Mouse (Mus musculus) forebrain, embryonic 12.5 days (tissue): Measurements from ENCODE around the gene Jun. TPM values are rescaled to one million over a fixed set of nuclear protein-coding genes. Genes with fewer than 3 reads are reported as not detected.
A peak's percentile ranks its signal among the peaks of the same experiment; 100 is the strongest.

ENCODE experiments used
- ATAC-seq: fragments of 200-750 bp; cut with Nextera tagmentation; 2 replicates; pipeline ENCODE4 v1.8.0; 2017; ENCODE audit warnings: moderate TSS enrichment; ENCODE audit not compliant: low FRiP score
- H3K27ac ChIP-seq: fragments of 300-500 bp; sonication (generic); 2 replicates; pipeline ENCODE4 v1.5.1; 2016; ENCODE audit warnings: mild to moderate bottlenecking
- H3K27me3 ChIP-seq: fragments of 300-500 bp; sonication (generic); 2 replicates; pipeline ENCODE4 v1.6.1; 2016; ENCODE audit warnings: mild to moderate bottlenecking
- H3K36me3 ChIP-seq: fragments of 300-500 bp; sonication (generic); replicated peaks from 2 replicates; pipeline ENCODE4 v1.6.1; 2016; ENCODE audit warnings: mild to moderate bottlenecking
- H3K4me1 ChIP-seq: fragments of 300-500 bp; sonication (generic); 2 replicates; pipeline ENCODE4 v1.6.1; 2016
- H3K4me2 ChIP-seq: fragments of 300-500 bp; sonication (generic); 2 replicates; pipeline ENCODE4 v1.6.1; 2016; ENCODE audit warnings: mild to moderate bottlenecking, moderate library complexity
- H3K4me3 ChIP-seq: fragments of 300-500 bp; sonication (generic); replicated peaks from 2 replicates; pipeline ENCODE4 v1.5.1; 2016; ENCODE audit warnings: mild to moderate bottlenecking
- H3K9ac ChIP-seq: fragments of 300-500 bp; sonication (generic); 2 replicates; pipeline ENCODE4 v1.6.1; 2016; ENCODE audit warnings: mild to moderate bottlenecking
- H3K9me3 ChIP-seq: fragments of 300-500 bp; sonication (generic); 2 replicates; pipeline ENCODE4 v1.6.1; 2016
- WGBS: fragments of 180-500 bp; shearing (Covaris S2); methylation state at CpG from one replicate; pipeline ENCODE4 v1.1.7; 2016; 5-methylcytosine and 5-hydroxymethylcytosine counted together
- polyA plus RNA-seq: library from polyadenylated mRNA; unstranded; fragments of >200 nt; fragmentation: Nextera tagmentation; extraction: Ambion mirVana; gene quantifications from 2 replicates; pipeline ENCODE4 v1.2.1, GENCODE M21; 2016

Jun gene
- polyA plus RNA-seq, 1 experiment from 2014 or later, result 101 TPM

- Histone ChIP-seq H3K36me3 (no peaks in the 10 kb centered on the region), H3K4me2 (no peak overlapping the region), H3K4me3 (no peak overlapping the region), H3K27ac (no peak overlapping the region), H3K9ac (no peak overlapping the region), H3K4me1 (0 out of 2 replicates have a peak, but pooled peaks cover 3% of the 10 kb centered on the region), H3K27me3 (no peaks in the 10 kb centered on the region), H3K9me3 (no peaks in the 10 kb centered on the region)
- 82% methylated on average over 4 of the region's 4 CpGs for WGBS
- ATAC-seq, result no peak
These were observed 39.5 kb upstream of the Jun start for GRCm38 (mm10) chr4:95091536-95091935.

GRCm38 (mm10) chr4:95089968-95090367 lies 37.9 kb upstream of the Jun start:
- Histone ChIP-seq H3K4me1 (0 out of 2 replicates have a peak, but pooled peaks cover 3% of the 10 kb centered on the region), H3K36me3 (no peaks in the 10 kb centered on the region), H3K9ac (no peak overlapping the region), H3K27me3 (no peaks in the 10 kb centered on the region), H3K4me3 (no peak overlapping the region), H3K9me3 (no peaks in the 10 kb centered on the region), H3K27ac (no peak overlapping the region), H3K4me2 (no peak overlapping the region)
- no peak for ATAC-seq

GRCm38 (mm10) chr4:95089053-95089452 lies 37.0 kb upstream of the Jun start:
- Histone ChIP-seq H3K4me3 (no peak overlapping the region), H3K4me2 (no peak overlapping the region), H3K27me3 (no peaks in the 10 kb centered on the region), H3K36me3 (no peaks in the 10 kb centered on the region), H3K9ac (no peak overlapping the region), H3K9me3 (no peaks in the 10 kb centered on the region), H3K4me1 (0 out of 2 replicates have a peak, but pooled peaks cover 3% of the 10 kb centered on the region), H3K27ac (no peak overlapping the region)
- ATAC-seq, result no peak
- 96% methylated on average over 5 of the region's 5 CpGs for WGBS

GRCm38 (mm10) chr4:95083957-95084356 lies 31.9 kb upstream of the Jun start:
- Histone ChIP-seq H3K4me3 (no peak overlapping the region), H3K27ac (no peak overlapping the region), H3K9ac (no peak overlapping the region), H3K9me3 (no peaks in the 10 kb centered on the region), H3K4me1 (peaks cover 7% of the 10 kb centered on the region; the same call in 1 of the 2 replicates), H3K27me3 (0 out of 2 replicates have a peak, but pooled peaks cover 4% of the 10 kb centered on the region), H3K4me2 (no peak overlapping the region), H3K36me3 (no peaks in the 10 kb centered on the region)
- 93% methylated on average over 8 of the region's 8 CpGs for WGBS
- no peak for ATAC-seq

DNA sequence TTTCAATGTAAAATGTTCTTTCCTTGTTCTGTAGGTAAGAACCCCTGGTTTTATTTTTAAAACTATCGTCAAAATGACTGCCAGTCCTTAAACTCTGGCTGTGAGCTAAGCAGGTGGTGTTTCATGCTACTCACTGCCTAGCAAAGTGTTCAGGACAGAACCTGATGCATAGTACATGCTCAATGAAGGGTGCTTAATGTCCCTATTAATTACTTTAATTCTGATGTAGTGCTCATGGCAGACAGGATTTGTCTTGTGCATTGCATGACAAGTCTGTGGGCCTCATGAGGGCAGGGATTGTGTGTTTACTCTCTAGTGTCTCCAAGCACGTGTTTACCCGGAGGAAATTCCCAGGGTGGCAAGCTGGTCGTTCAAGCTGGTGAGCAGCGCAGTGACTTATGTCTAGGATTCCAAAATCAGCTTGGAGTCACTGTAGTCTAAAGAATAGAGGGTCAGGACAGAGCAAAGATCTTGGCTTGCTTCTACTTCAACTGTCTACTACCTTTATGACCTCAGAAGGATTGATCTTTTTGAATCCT lies 31.2 kb upstream of the Jun start:
- peak; percentile 77; the same call in 1 of the 2 replicates for ATAC-seq
- H3K27me3 ChIP-seq, result 0 out of 2 replicates have a peak, but pooled peaks cover 4% of the 10 kb centered on the region

DNA sequence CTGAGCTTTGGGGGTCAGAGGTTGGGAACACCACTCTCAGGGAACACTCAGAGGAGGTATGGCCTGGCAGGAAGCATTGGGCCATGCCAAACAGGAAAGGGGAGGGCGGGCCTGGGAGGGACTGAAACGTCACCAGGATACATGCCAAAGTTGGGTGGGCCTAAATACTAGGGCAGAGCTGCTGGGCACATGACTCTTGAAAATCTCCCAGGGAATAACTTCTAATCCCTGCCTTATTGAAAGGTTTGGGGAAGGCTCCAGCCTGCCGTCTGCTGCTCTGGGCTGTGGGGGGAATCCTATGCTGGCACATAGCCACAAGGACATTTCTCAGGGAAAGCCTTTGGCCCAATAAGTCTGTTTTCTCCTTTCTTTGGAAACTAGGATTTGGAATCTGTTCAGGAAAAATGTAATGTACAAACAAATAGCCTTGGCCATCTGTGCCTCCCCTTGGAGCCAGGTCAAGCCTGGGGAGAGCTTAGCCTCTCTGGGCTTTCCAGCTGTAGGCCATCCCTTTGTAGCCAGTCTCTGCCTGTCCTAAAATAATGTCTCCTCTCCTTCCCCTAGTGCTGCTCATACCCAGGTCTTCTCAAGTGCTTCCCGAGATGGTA lies 30.6 kb upstream of the Jun start:
- H3K27ac ChIP-seq, result no peak overlapping the region
- no peaks in the 10 kb centered on the region for H3K9me3 ChIP-seq
- WGBS, result 58% methylated on average over 4 of the region's 4 CpGs
- H3K4me1 ChIP-seq, result peaks cover 13% of the 10 kb centered on the region; the same call in 1 of the 2 replicates
- H3K27me3 ChIP-seq, result 0 out of 2 replicates have a peak, but pooled peaks cover 4% of the 10 kb centered on the region
- H3K36me3 ChIP-seq, result no peaks in the 10 kb centered on the region
- no peak overlapping the region for H3K9ac ChIP-seq
- no peak overlapping the region for H3K4me3 ChIP-seq
- H3K4me2 ChIP-seq, result no peak overlapping the region
- ATAC-seq, result no peak; the same call in 1 of the 2 replicates

More for the DNA sequence above, 31.2 kb upstream of the Jun start:
- H3K36me3 ChIP-seq, result no peaks in the 10 kb centered on the region
- 40% methylated on average over 5 of the region's 5 CpGs for WGBS
- H3K9me3 ChIP-seq, result no peaks in the 10 kb centered on the region
- H3K4me1 ChIP-seq, result peaks cover 13% of the 10 kb centered on the region; the same call in 1 of the 2 replicates
- no peak overlapping the region for H3K9ac ChIP-seq
- H3K27ac ChIP-seq, result no peak overlapping the region
- H3K4me3 ChIP-seq, result no peak overlapping the region
- no peak overlapping the region for H3K4me2 ChIP-seq

- ATAC-seq, result no peak
- no peaks in the 10 kb centered on the region for H3K36me3 ChIP-seq
- H3K4me1 ChIP-seq, result peaks cover 13% of the 10 kb centered on the region; the same call in 1 of the 2 replicates
- no peak overlapping the region for H3K27ac ChIP-seq
- H3K9ac ChIP-seq, result no peak overlapping the region
- H3K4me3 ChIP-seq, result no peak overlapping the region
- H3K4me2 ChIP-seq, result no peak overlapping the region
- 79% methylated on average over 8 of the region's 8 CpGs for WGBS
- 0 out of 2 replicates have a peak, but pooled peaks cover 4% of the 10 kb centered on the region for H3K27me3 ChIP-seq
- H3K9me3 ChIP-seq, result no peaks in the 10 kb centered on the region
These were observed 29.6 kb upstream of the Jun start for GRCm38 (mm10) chr4:95081632-95082031.

GRCm38 (mm10) chr4:95078625-95079024 lies 26.6 kb upstream of the Jun start:
- H3K9me3 ChIP-seq, result no peaks in the 10 kb centered on the region
- no peak overlapping the region for H3K27ac ChIP-seq
- H3K4me3 ChIP-seq, result no peak overlapping the region
- H3K4me1 ChIP-seq, result peaks cover 13% of the 10 kb centered on the region; the same call in 1 of the 2 replicates
- WGBS, result 52% methylated on average over 8 of the region's 8 CpGs
- no peak for ATAC-seq
- H3K9ac ChIP-seq, result no peak overlapping the region
- H3K27me3 ChIP-seq, result 0 out of 2 replicates have a peak, but pooled peaks cover 4% of the 10 kb centered on the region
- no peaks in the 10 kb centered on the region for H3K36me3 ChIP-seq
- no peak overlapping the region for H3K4me2 ChIP-seq

DNA sequence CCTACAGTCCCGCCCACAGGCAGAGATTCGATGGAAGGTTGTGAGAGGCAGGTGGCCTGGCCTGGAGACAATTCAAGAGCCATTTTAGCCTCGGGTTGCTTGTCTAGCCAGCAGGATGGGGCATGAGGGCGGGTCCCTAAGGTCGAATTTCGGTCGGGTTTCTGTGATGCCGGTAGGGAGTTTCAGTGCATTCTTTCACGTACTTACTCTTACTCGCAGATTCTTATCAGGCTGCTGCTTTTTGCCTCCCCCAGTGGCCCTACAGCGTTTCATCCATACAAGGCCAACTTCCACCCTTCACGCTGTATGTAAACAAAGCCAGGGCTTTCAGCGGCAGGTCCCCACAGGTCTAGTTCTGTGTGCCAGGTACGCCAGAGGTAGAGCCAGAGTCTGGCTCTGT lies 24.3 kb upstream of the Jun start:
- Histone ChIP-seq H3K9ac (no peak overlapping the region), H3K27ac (no peak overlapping the region)
- WGBS, result 72% methylated on average over 14 of the region's 14 CpGs

DNA sequence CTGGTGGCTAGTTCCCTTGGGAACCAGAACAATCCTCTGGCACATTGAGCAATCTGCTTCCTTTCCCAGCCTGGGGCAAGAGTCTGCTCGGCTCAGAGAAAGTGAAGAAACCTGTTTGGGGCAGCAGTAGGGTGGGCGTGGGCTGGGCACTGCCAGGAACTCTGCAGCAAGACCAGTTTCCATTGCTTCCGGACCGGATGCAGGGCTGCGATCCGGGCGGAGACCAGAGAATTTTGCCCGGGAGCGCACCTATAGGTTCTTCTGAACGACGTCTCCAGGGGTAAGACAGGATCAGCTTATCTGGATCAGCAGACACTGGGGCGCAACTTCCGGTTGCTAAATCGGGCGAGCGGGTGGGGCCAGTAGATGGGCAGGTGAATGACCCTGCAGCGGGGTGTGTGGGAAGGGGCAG lies 23.6 kb upstream of the Jun start:
- no peak overlapping the region for H3K4me2 ChIP-seq
- H3K4me1 ChIP-seq, result peaks cover 5% of the 10 kb centered on the region; the same call in 1 of the 2 replicates

More for the DNA sequence above, 24.3 kb upstream of the Jun start:
- H3K4me2 ChIP-seq, result no peak overlapping the region
- 0 out of 2 replicates have a peak, but pooled peaks cover 4% of the 10 kb centered on the region for H3K27me3 ChIP-seq
- H3K9me3 ChIP-seq, result no peaks in the 10 kb centered on the region
- no peak overlapping the region for H3K4me3 ChIP-seq
- peaks cover 5% of the 10 kb centered on the region; the same call in 1 of the 2 replicates for H3K4me1 ChIP-seq
- H3K36me3 ChIP-seq, result no peaks in the 10 kb centered on the region
- no peak for ATAC-seq

GRCm38 (mm10) chr4:95074319-95074718 lies 22.3 kb upstream of the Jun start:
- no peak overlapping the region for H3K9ac ChIP-seq
- no peak for ATAC-seq
- H3K4me2 ChIP-seq, result no peak overlapping the region
- H3K4me3 ChIP-seq, result no peak overlapping the region
- H3K27me3 ChIP-seq, result 0 out of 2 replicates have a peak, but pooled peaks cover 3% of the 10 kb centered on the region
- H3K4me1 ChIP-seq, result peaks cover 5% of the 10 kb centered on the region; the same call in 1 of the 2 replicates
- no peaks in the 10 kb centered on the region for H3K36me3 ChIP-seq
- WGBS, result 95% methylated on average over 6 of the region's 6 CpGs
- no peaks in the 10 kb centered on the region for H3K9me3 ChIP-seq
- no peak overlapping the region for H3K27ac ChIP-seq

More for the DNA sequence above, 23.6 kb upstream of the Jun start:
- Histone ChIP-seq H3K36me3 (no peaks in the 10 kb centered on the region), H3K27me3 (0 out of 2 replicates have a peak, but pooled peaks cover 4% of the 10 kb centered on the region), H3K9ac (no peak overlapping the region), H3K9me3 (no peaks in the 10 kb centered on the region), H3K27ac (no peak overlapping the region), H3K4me3 (no peak overlapping the region)
- ATAC-seq, result no peak
- 94% methylated on average over 17 of the region's 17 CpGs for WGBS

- 74% methylated on average over 10 of the region's 10 CpGs for WGBS
- Histone ChIP-seq H3K4me1 (no peaks in the 10 kb centered on the region; the same call in 1 of the 2 replicates), H3K9ac (no peak overlapping the region), H3K27ac (no peak overlapping the region), H3K4me2 (no peak overlapping the region), H3K36me3 (no peaks in the 10 kb centered on the region), H3K4me3 (no peak overlapping the region), H3K27me3 (no peaks in the 10 kb centered on the region), H3K9me3 (no peaks in the 10 kb centered on the region)
- no peak for ATAC-seq
These were observed 21.3 kb upstream of the Jun start for GRCm38 (mm10) chr4:95073214-95073750.
